Mouse (Mus musculus): ENCODE measurements around the gene Ano8. TPM values are rescaled to one million over a fixed set of nuclear protein-coding genes. Genes with fewer than 3 reads are reported as not detected.

Gene Ano8
- total and polyA plus RNA-seq, 2 experiments, result 2.3 to 5.2 TPM

- H3K4me1 ChIP-seq (ENCODE audit: control insufficient read depth, insufficient read depth, low read length), result peaks cover 17% of the 10 kb centered on the region
- peak within 1 kb of the TSS; percentile 79 for H3K4me3 ChIP-seq (ENCODE audit: insufficient read depth, low read depth, low read length)
- peaks cover 8% of the 10 kb centered on the region; the same call in 1 of the 2 replicates for H3K79me2 ChIP-seq (ENCODE audit: control insufficient read depth, insufficient read depth, low read length)
- peak; percentile 100 for DNase-seq (ENCODE audit: extremely low read depth, low read depth, low spot score)
- H3K27ac ChIP-seq (replicated peaks; ENCODE audit: insufficient read depth, low read depth, low read length), result peak within 1 kb of the TSS; percentile 92
- peak; percentile 77 for TF ChIP-seq POLR2A (IDR thresholded peaks at IDR 0.05; ENCODE audit: extremely low read depth, insufficient read depth, low read length)
- peak; percentile 78 for TF ChIP-seq CTCF (IDR thresholded peaks at IDR 0.05; ENCODE audit: low read depth, low read length)
- 1% methylated on average over 59 of the region's 59 CpGs for WGBS
- H3K9ac ChIP-seq (ENCODE audit: low read depth, low read length), result peak within 1 kb of the TSS; percentile 83
- H3K36me3 ChIP-seq (ENCODE audit: control insufficient read depth, insufficient read depth, low read length), result no peaks in the 10 kb centered on the region
- no peaks in the 10 kb centered on the region for H3K27me3 ChIP-seq (ENCODE audit: control insufficient read depth, insufficient read depth, low read length)
Observed at GRCm38 (mm10) chr8:71464513-71465500, 21.0 kb downstream of the Ano8 start, which contains the start of gene Mrpl34. Mrpl34 (plus strand) TSS chr8:71464959.

GRCm38 (mm10) chr8:71463188-71464033, 22.4 kb downstream of the Ano8 start, which contains the start of gene Abhd8:
Abhd8 (minus strand) TSS chr8:71463655.
- Histone ChIP-seq H3K36me3 (ENCODE audit: control insufficient read depth, insufficient read depth, low read length) (no peaks in the 10 kb centered on the region), H3K79me2 (ENCODE audit: control insufficient read depth, insufficient read depth, low read length) (no peaks in the 10 kb centered on the region), H3K4me1 (ENCODE audit: control insufficient read depth, insufficient read depth, low read length) (peaks cover 17% of the 10 kb centered on the region), H3K4me3 (ENCODE audit: insufficient read depth, low read depth, low read length) (peak within 1 kb of the TSS; percentile 73), H3K27me3 (ENCODE audit: control insufficient read depth, insufficient read depth, low read length) (no peaks in the 10 kb centered on the region), H3K27ac (replicated peaks; ENCODE audit: insufficient read depth, low read depth, low read length) (peak within 1 kb of the TSS; percentile 53), H3K9ac (ENCODE audit: low read depth, low read length) (peak within 1 kb of the TSS; percentile 72)
- TF ChIP-seq POLR2A (IDR thresholded peaks at IDR 0.05; ENCODE audit: extremely low read depth, insufficient read depth, low read length), result no peak
- TF ChIP-seq CTCF (IDR thresholded peaks at IDR 0.05; ENCODE audit: low read depth, low read length), result no peak
- peak; percentile 80 for DNase-seq (ENCODE audit: extremely low read depth, low read depth, low spot score)
- 1% methylated on average over 55 of the region's 55 CpGs for WGBS

- Histone ChIP-seq H3K79me2 (ENCODE audit: control insufficient read depth, insufficient read depth, low read length) (no peaks in the 10 kb centered on the region), H3K27ac (replicated peaks; ENCODE audit: insufficient read depth, low read depth, low read length) (no peak overlapping the region), H3K4me1 (ENCODE audit: control insufficient read depth, insufficient read depth, low read length) (peaks cover 17% of the 10 kb centered on the region), H3K9ac (ENCODE audit: low read depth, low read length) (peak overlapping the region; percentile 72), H3K4me3 (ENCODE audit: insufficient read depth, low read depth, low read length) (peak overlapping the region; percentile 73), H3K36me3 (ENCODE audit: control insufficient read depth, insufficient read depth, low read length) (no peaks in the 10 kb centered on the region), H3K27me3 (ENCODE audit: control insufficient read depth, insufficient read depth, low read length) (no peaks in the 10 kb centered on the region)
- DNase-seq (ENCODE audit: extremely low read depth, low read depth, low spot score), result no peak
- 17% methylated on average over 16 of the region's 16 CpGs for WGBS
- no peak for TF ChIP-seq CTCF (IDR thresholded peaks at IDR 0.05; ENCODE audit: low read depth, low read length)
- no peak for TF ChIP-seq POLR2A (IDR thresholded peaks at IDR 0.05; ENCODE audit: extremely low read depth, insufficient read depth, low read length)
Observed at GRCm38 (mm10) chr8:71462786-71463185, 23.0 kb downstream of the Ano8 start.

DNA sequence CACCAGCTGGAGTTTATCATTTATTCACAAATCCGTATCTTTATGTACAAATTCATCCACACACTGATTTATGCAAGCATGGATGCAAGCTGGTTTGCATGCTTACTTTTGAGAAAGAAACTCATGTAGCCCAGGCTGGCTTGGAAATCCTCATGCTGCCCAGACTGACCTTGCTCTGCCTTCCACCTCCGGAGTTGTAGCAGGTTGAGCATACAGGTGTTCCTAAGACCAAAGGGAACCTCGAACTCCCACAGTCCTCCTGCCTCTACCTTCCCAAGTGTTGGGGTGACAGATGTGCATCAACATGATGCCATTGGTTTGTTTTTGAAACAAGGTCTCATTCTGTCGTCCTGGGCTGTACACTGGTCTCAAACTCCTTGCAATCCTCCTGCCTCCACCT, 23.6 kb downstream of the Ano8 start:
- no peaks in the 10 kb centered on the region for H3K79me2 ChIP-seq (ENCODE audit: control insufficient read depth, insufficient read depth, low read length)
- no peak for DNase-seq (ENCODE audit: extremely low read depth, low read depth, low spot score)
- no peak overlapping the region for H3K27ac ChIP-seq (replicated peaks; ENCODE audit: insufficient read depth, low read depth, low read length)
- H3K9ac ChIP-seq (ENCODE audit: low read depth, low read length), result no peak overlapping the region
- 85% methylated on average over 4 of the region's 4 CpGs for WGBS
- no peaks in the 10 kb centered on the region for H3K36me3 ChIP-seq (ENCODE audit: control insufficient read depth, insufficient read depth, low read length)
- no peak overlapping the region for H3K4me3 ChIP-seq (ENCODE audit: insufficient read depth, low read depth, low read length)
- H3K4me1 ChIP-seq (ENCODE audit: control insufficient read depth, insufficient read depth, low read length), result peaks cover 17% of the 10 kb centered on the region
- TF ChIP-seq POLR2A (IDR thresholded peaks at IDR 0.05; ENCODE audit: extremely low read depth, insufficient read depth, low read length) (no peak), CTCF (IDR thresholded peaks at IDR 0.05; ENCODE audit: low read depth, low read length) (no peak)
- H3K27me3 ChIP-seq (ENCODE audit: control insufficient read depth, insufficient read depth, low read length), result no peaks in the 10 kb centered on the region

DNA sequence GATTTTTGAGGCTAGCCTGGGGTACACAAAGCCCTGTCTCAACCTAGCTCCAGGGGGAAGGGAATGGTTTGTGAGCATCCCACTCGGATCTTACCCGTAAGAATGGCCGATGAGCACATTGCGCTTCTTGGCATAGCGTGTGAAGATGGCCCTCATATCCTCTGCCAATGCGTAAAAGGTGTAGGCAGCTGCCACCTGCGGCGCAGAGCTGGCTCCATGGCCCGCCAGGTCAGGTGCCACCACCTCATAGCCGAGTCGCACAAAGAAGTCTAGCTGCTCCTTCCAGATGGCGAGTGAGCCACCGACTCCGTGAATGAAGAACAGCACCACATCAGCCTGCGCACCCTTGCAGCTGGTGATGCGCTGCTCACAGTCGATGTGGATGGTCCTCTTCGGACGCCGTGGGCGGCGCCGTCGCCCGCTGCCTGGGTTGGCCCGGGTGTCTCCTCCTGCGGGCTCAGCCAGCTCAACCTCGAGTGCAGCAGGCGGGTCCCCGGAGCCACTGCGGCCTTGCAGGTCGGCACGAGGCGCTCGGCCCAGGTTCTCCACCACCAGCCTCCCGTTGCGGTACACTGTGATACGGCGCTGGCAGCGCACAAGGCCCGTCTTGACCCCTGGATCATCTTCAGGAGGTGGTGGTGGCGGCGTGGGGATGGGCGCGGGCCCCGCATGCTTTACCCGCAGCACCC, 24.5 kb downstream of the Ano8 start:
- Histone ChIP-seq H3K79me2 (ENCODE audit: control insufficient read depth, insufficient read depth, low read length) (no peaks in the 10 kb centered on the region), H3K4me3 (ENCODE audit: insufficient read depth, low read depth, low read length) (no peak overlapping the region), H3K27me3 (ENCODE audit: control insufficient read depth, insufficient read depth, low read length) (no peaks in the 10 kb centered on the region), H3K36me3 (ENCODE audit: control insufficient read depth, insufficient read depth, low read length) (no peaks in the 10 kb centered on the region), H3K27ac (replicated peaks; ENCODE audit: insufficient read depth, low read depth, low read length) (no peak overlapping the region), H3K9ac (ENCODE audit: low read depth, low read length) (no peak overlapping the region), H3K4me1 (ENCODE audit: control insufficient read depth, insufficient read depth, low read length) (peaks cover 17% of the 10 kb centered on the region)
- WGBS, result 91% methylated on average over 47 of the region's 47 CpGs
- DNase-seq (ENCODE audit: extremely low read depth, low read depth, low spot score), result no peak
- TF ChIP-seq POLR2A (IDR thresholded peaks at IDR 0.05; ENCODE audit: extremely low read depth, insufficient read depth, low read length), result no peak
- no peak for TF ChIP-seq CTCF (IDR thresholded peaks at IDR 0.05; ENCODE audit: low read depth, low read length)
